ENCODE assay signal across 32 mouse cellular contexts in genomic region chr10:10697497-10697896, GRCm38 (mm10). TPM values are rescaled to one million over a fixed set of nuclear protein-coding genes. Genes with fewer than 3 reads are reported as not detected.
"Had no signal": no experiment of that assay in that cellular context is flagged by ENCODE, and none has a peak within 500 bp of the region (broad histone marks: within the 10 kb centered on the region; RNA-seq: fewer than 3 reads in every experiment).

No protein-coding gene starts in this region.

- H3K4me2 ChIP-seq: kidney, embryonic 15.5 days; limb, embryonic 13.5 days; liver, embryonic 12.5 days; liver, embryonic 15.5 days; lung, embryonic 15.5 days; midbrain, embryonic 13.5 days had no signal

- DNase-seq: kidney, adult 8-10 months; kidney, postnatal 10 days; kidney, postnatal 36 days; layer of hippocampus, postnatal 36 days; liver; lung, adult 18-20 months; lung, postnatal 10 days; lung, postnatal 36 days; thymus, adult 2 months; thymus, postnatal 14 days; thymus, postnatal 4 days had no signal

- H3K36me3 ChIP-seq: kidney, embryonic 15.5 days; limb, embryonic 10.5 days; limb, embryonic 13.5 days; liver, embryonic 12.5 days; liver, embryonic 15.5 days; lung, embryonic 15.5 days; midbrain, embryonic 10.5 days; midbrain, embryonic 13.5 days had no signal

- H3K4me3 ChIP-seq: kidney, embryonic 15.5 days; limb, embryonic 10.5 days; limb, embryonic 13.5 days; liver, embryonic 12.5 days; liver, embryonic 15.5 days; lung, embryonic 15.5 days; megakaryocyte, embryonic 14.5 days; midbrain, embryonic 10.5 days; midbrain, embryonic 13.5 days had no signal

- H3K27me3 ChIP-seq: kidney, embryonic 15.5 days; limb, embryonic 13.5 days; liver, embryonic 12.5 days; liver, embryonic 15.5 days; lung, embryonic 15.5 days; megakaryocyte, embryonic 14.5 days; midbrain, embryonic 13.5 days had no signal

RNA-seq across cellular contexts. Expression of gene Gm10944, which starts 16.3 kb away (rescaled TPM):
- total RNA-seq: layer of hippocampus, adult 8-10 months; layer of hippocampus, postnatal 10 days; layer of hippocampus, postnatal 36 days; left cerebral cortex, adult 8-10 months; left cerebral cortex, postnatal 14 days; monocyte, adult 5-6 weeks had no signal
- polyA plus RNA-seq: intestine, postnatal 0 days; kidney, embryonic 15.5 days; limb, embryonic 10.5 days; limb, embryonic 13.5 days; liver, embryonic 12.5 days; liver, embryonic 15.5 days; lung, embryonic 15.5 days; midbrain, embryonic 10.5 days; midbrain, embryonic 13.5 days; midbrain, embryonic 16.5 days; neural tube, embryonic 11.5 days; neural tube, embryonic 14.5 days; small intestine, adult 2 months; spleen, adult 2 months; stomach, embryonic 16.5 days; thymus, adult 2 months had no signal
